20 mouse cellular contexts compared by ENCODE assay signal in the genomic region with DNA sequence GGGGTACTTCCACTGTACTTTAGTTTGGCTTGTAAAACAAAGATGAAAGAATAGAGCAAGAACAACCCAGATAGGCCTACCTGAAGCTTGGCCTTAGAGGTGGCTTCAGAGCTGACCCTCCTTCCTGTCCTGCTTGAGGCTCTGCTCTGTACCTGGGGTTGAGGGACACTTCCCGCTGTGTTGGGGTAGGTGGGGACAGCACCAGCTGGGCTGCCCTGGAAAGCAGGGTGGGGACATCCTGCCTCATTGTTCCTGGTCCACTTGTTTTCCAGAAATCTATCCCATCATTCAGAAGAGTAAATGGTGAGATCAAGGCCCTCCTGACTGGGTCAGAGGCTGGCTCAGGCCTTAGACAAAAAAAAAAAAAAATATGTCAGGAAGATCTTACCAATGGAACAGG.
DNase-seq lines count a peak whose midpoint lies in the region; ATAC-seq and TF ChIP-seq lines count a peak whose summit lies in the region.
"Had no signal": no experiment of that assay in that cellular context is flagged by ENCODE, and none has a peak within 500 bp of the region (broad histone marks: within the 10 kb centered on the region; RNA-seq: fewer than 3 reads in every experiment).

No protein-coding gene starts in this region.

- no peaks in the 10 kb centered on the region for H3K27me3 ChIP-seq in heart, embryonic 15.5 days
- H3K27me3 ChIP-seq in heart, embryonic 11.5 days (ENCODE audit: control insufficient read depth, insufficient read depth, low read length): no peaks in the 10 kb centered on the region
- no peaks in the 10 kb centered on the region for H3K27me3 ChIP-seq in embryonic facial prominence, embryonic 14.5 days (replicated peaks; ENCODE audit: control insufficient read depth, insufficient read depth, low read length)
- no peaks in the 10 kb centered on the region for H3K27me3 ChIP-seq in limb, embryonic 13.5 days
- no peaks in the 10 kb centered on the region for H3K27me3 ChIP-seq in thymus, adult 2 months (ENCODE audit: control insufficient read depth, insufficient read depth, low read length)
- H3K27me3 ChIP-seq: forebrain, embryonic 13.5 days; heart, embryonic 13.5 days; hindbrain, embryonic 15.5 days; liver, embryonic 15.5 days; midbrain, embryonic 13.5 days; neural tube, embryonic 13.5 days had no signal

- TF ChIP-seq CTCF in thymus, adult 2 months (IDR thresholded peaks at IDR 0.05; ENCODE audit: borderline replicate concordance, control insufficient read depth, extremely low read depth, insufficient read depth, low read length, poor library complexity): no peak

- peaks cover 29% of the 10 kb centered on the region for H3K4me1 ChIP-seq in heart, embryonic 15.5 days (replicated peaks)
- peaks cover 18% of the 10 kb centered on the region; the same call in 1 of the 2 replicates for H3K4me1 ChIP-seq in heart, embryonic 11.5 days (ENCODE audit: control insufficient read depth, insufficient read depth, low read length)
- peaks cover 19% of the 10 kb centered on the region for H3K4me1 ChIP-seq in brown adipose tissue, adult 24 weeks (ENCODE audit: control insufficient read depth, insufficient read depth, insufficient read length, low read length)
- peaks cover 28% of the 10 kb centered on the region for H3K4me1 ChIP-seq in embryonic facial prominence, embryonic 14.5 days (ENCODE audit: control insufficient read depth, insufficient read depth, low read length)
- peaks cover 37% of the 10 kb centered on the region for H3K4me1 ChIP-seq in limb, embryonic 13.5 days
- no peaks in the 10 kb centered on the region for H3K4me1 ChIP-seq in thymus, adult 2 months (replicated peaks; ENCODE audit: control insufficient read depth, insufficient read depth, low read length)

- WGBS in heart, embryonic 15.5 days: 84% methylated on average over 1 of the region's 1 CpGs
- 64% methylated on average over 1 of the region's 1 CpGs for WGBS in heart, embryonic 11.5 days (ENCODE audit: insufficient replicate concordance)
- 92% methylated on average over 1 of the region's 1 CpGs for WGBS in embryonic facial prominence, embryonic 14.5 days
- WGBS in limb, embryonic 13.5 days: 91% methylated on average over 1 of the region's 1 CpGs
- 95% methylated on average over 1 of the region's 1 CpGs for WGBS in thymus, adult 2 months

- no peak overlapping the region for H3K9ac ChIP-seq in heart, embryonic 15.5 days
- H3K9ac ChIP-seq in heart, embryonic 11.5 days (ENCODE audit: low read depth, low read length): no peak overlapping the region
- H3K9ac ChIP-seq in embryonic facial prominence, embryonic 14.5 days (ENCODE audit: low read depth, low read length): no peak overlapping the region
- H3K9ac ChIP-seq in limb, embryonic 13.5 days: no peak overlapping the region
- H3K9ac ChIP-seq: forebrain, embryonic 13.5 days; heart, embryonic 13.5 days; hindbrain, embryonic 15.5 days; liver, embryonic 15.5 days; midbrain, embryonic 13.5 days; neural tube, embryonic 13.5 days had no signal

- no peak overlapping the region for H3K4me2 ChIP-seq in heart, embryonic 15.5 days
- H3K4me2 ChIP-seq in heart, embryonic 11.5 days: no peak overlapping the region
- no peak overlapping the region for H3K4me2 ChIP-seq in embryonic facial prominence, embryonic 14.5 days (ENCODE audit: low read depth, low read length)
- no peak overlapping the region for H3K4me2 ChIP-seq in limb, embryonic 13.5 days (replicated peaks)
- H3K4me2 ChIP-seq: forebrain, embryonic 13.5 days; heart, embryonic 13.5 days; hindbrain, embryonic 15.5 days; liver, embryonic 15.5 days; midbrain, embryonic 13.5 days; neural tube, embryonic 13.5 days had no signal

- H3K36me3 ChIP-seq in heart, embryonic 15.5 days: no peaks in the 10 kb centered on the region
- peaks cover 2% of the 10 kb centered on the region; the same call in 1 of the 2 replicates for H3K36me3 ChIP-seq in heart, embryonic 11.5 days (ENCODE audit: control insufficient read depth, insufficient read depth, low read length)
- H3K36me3 ChIP-seq in embryonic facial prominence, embryonic 14.5 days (ENCODE audit: control insufficient read depth, insufficient read depth, low read length): no peaks in the 10 kb centered on the region
- H3K36me3 ChIP-seq in limb, embryonic 13.5 days: no peaks in the 10 kb centered on the region
- no peaks in the 10 kb centered on the region for H3K36me3 ChIP-seq in thymus, adult 2 months (ENCODE audit: control insufficient read depth, insufficient read depth, low read length)
- H3K36me3 ChIP-seq: heart, embryonic 13.5 days; hindbrain, embryonic 15.5 days; liver, embryonic 15.5 days; midbrain, embryonic 13.5 days; neural tube, embryonic 13.5 days had no signal

- ATAC-seq in heart, embryonic 15.5 days (replicated peaks; ENCODE audit: insufficient number of reproducible peaks, insufficient read depth, low FRiP score, low read depth): no peak
- no peak for ATAC-seq in heart, embryonic 11.5 days (replicated peaks; ENCODE audit: insufficient number of reproducible peaks, low FRiP score, low TSS enrichment)
- ATAC-seq in embryonic facial prominence, embryonic 14.5 days (ENCODE audit: low read depth): no peak
- no peak for ATAC-seq in limb, embryonic 13.5 days (ENCODE audit: low FRiP score, low read depth)
- ATAC-seq: forebrain, embryonic 13.5 days; lung, postnatal 0 days; midbrain, embryonic 13.5 days had no signal

- no peak for TF ChIP-seq POLR2A in thymus, adult 2 months (IDR thresholded peaks at IDR 0.05; ENCODE audit: control insufficient read depth, extremely low read depth, insufficient read depth, low read length, poor library complexity)

- no peaks in the 10 kb centered on the region for H3K9me3 ChIP-seq in heart, embryonic 15.5 days (replicated peaks)
- H3K9me3 ChIP-seq in heart, embryonic 11.5 days (replicated peaks; ENCODE audit: control insufficient read depth, low read length): peaks cover 5% of the 10 kb centered on the region; the same call in 1 of the 2 replicates
- H3K9me3 ChIP-seq in embryonic facial prominence, embryonic 14.5 days (ENCODE audit: control insufficient read depth, low read length): peaks cover 18% of the 10 kb centered on the region; the same call in 1 of the 2 replicates
- H3K9me3 ChIP-seq in limb, embryonic 13.5 days: peaks cover 8% of the 10 kb centered on the region
- H3K9me3 ChIP-seq: liver, embryonic 15.5 days had no signal

- H3K4me3 ChIP-seq in heart, embryonic 15.5 days: no peak overlapping the region
- H3K4me3 ChIP-seq in heart, embryonic 11.5 days (ENCODE audit: low read depth, low read length): no peak overlapping the region
- no peak overlapping the region for H3K4me3 ChIP-seq in brown adipose tissue, adult 24 weeks (ENCODE audit: insufficient read depth, low read depth, low read length)
- H3K4me3 ChIP-seq in embryonic facial prominence, embryonic 14.5 days (ENCODE audit: low read depth, low read length): no peak overlapping the region
- no peak overlapping the region for H3K4me3 ChIP-seq in limb, embryonic 13.5 days
- no peak overlapping the region for H3K4me3 ChIP-seq in thymus, adult 2 months (ENCODE audit: control insufficient read depth, insufficient read depth, low read length)
- H3K4me3 ChIP-seq: forebrain, embryonic 13.5 days; heart, embryonic 13.5 days; hindbrain, embryonic 15.5 days; liver, embryonic 15.5 days; midbrain, embryonic 13.5 days; neural tube, embryonic 13.5 days had no signal

- peak overlapping the region; percentile 13; the same call in 1 of the 2 replicates for H3K27ac ChIP-seq in heart, embryonic 15.5 days
- no peak overlapping the region for H3K27ac ChIP-seq in heart, embryonic 11.5 days (ENCODE audit: low read depth, low read length)
- peak overlapping the region; percentile 39 for H3K27ac ChIP-seq in brown adipose tissue, adult 24 weeks (replicated peaks; ENCODE audit: low read depth, low read length)
- H3K27ac ChIP-seq in embryonic facial prominence, embryonic 14.5 days (replicated peaks; ENCODE audit: low read depth, low read length): peak overlapping the region; percentile 71; the same call in 1 of the 2 replicates
- peak overlapping the region; percentile 80; the same call in 1 of the 2 replicates for H3K27ac ChIP-seq in limb, embryonic 13.5 days
- H3K27ac ChIP-seq in thymus, adult 2 months (ENCODE audit: control insufficient read depth, insufficient read depth, low read length): no peak overlapping the region
- H3K27ac ChIP-seq: forebrain, embryonic 13.5 days; hindbrain, embryonic 15.5 days; liver, embryonic 15.5 days; midbrain, embryonic 13.5 days had no signal

- DNase-seq in embryonic facial prominence, embryonic 14.5 days (ENCODE audit: low spot score): no peak
- no peak for DNase-seq in thymus, adult 2 months
- no peak for DNase-seq in right cerebral cortex, adult 18-20 months
- DNase-seq: adrenal gland, adult 2 months; cerebellum, adult 9-11 months; heart, postnatal 4 days; kidney, adult 18-20 months; kidney, postnatal 14 days; right cerebral cortex, postnatal 25 days had no signal

Comparison
In these comparisons a context has a peak if more than half of its experiments do, and no peak if none do; other contexts are left out.
1. H3K27ac ChIP-seq: peak in heart, embryonic 15.5 days (single experiment), brown adipose tissue, adult 24 weeks (single experiment), embryonic facial prominence, embryonic 14.5 days (single experiment) and limb, embryonic 13.5 days (single experiment); none in heart, embryonic 11.5 days (single experiment) and thymus, adult 2 months (single experiment).